In genomic region chr11:50217811-50218210, GRCm38 (mm10) we compare ENCODE assay signal across 15 mouse cellular contexts. TPM values are rescaled to one million over a fixed set of nuclear protein-coding genes. Genes with fewer than 3 reads are reported as not detected.
A peak's percentile ranks its signal among the peaks of the same experiment; 100 is the strongest.
DNase-seq lines count a peak whose midpoint lies in the region; ATAC-seq lines count a peak whose summit lies in the region.
"Had no signal": no experiment of that assay in that cellular context is flagged by ENCODE, and none has a peak within 500 bp of the region (broad histone marks: within the 10 kb centered on the region; RNA-seq: fewer than 3 reads in every experiment).

No protein-coding gene starts in this region.

- H3K36me3 ChIP-seq in heart, embryonic 11.5 days (ENCODE audit: control insufficient read depth, insufficient read depth, low read length), result no peaks in the 10 kb centered on the region
- H3K36me3 ChIP-seq: heart, embryonic 12.5 days; limb, embryonic 10.5 days had no signal

- ATAC-seq in heart, embryonic 11.5 days (replicated peaks; ENCODE audit: insufficient number of reproducible peaks, low FRiP score, low TSS enrichment), result peak; percentile 28; the same call in 1 of the 2 replicates
- no peak for ATAC-seq in frontal cortex, adult (ENCODE audit: low TSS enrichment)
- ATAC-seq: activated CD4-positive, CD25-positive, alpha-beta regulatory T cell, adult 4 months; CD4-positive, CD25-positive, alpha-beta regulatory T cell, adult 4 months; liver, postnatal 0 days had no signal

- no peak overlapping the region for H3K4me3 ChIP-seq in heart, embryonic 11.5 days (ENCODE audit: low read depth, low read length)
- H3K4me3 ChIP-seq: heart, embryonic 12.5 days; limb, embryonic 10.5 days; megakaryocyte, embryonic 14.5 days had no signal

- no peak overlapping the region for H3K4me2 ChIP-seq in heart, embryonic 11.5 days
- H3K4me2 ChIP-seq: heart, embryonic 12.5 days had no signal

- peaks cover 22% of the 10 kb centered on the region for H3K4me1 ChIP-seq in heart, embryonic 11.5 days (ENCODE audit: control insufficient read depth, insufficient read depth, low read length)

- no peak overlapping the region for H3K9ac ChIP-seq in heart, embryonic 11.5 days (ENCODE audit: low read depth, low read length)
- H3K9ac ChIP-seq: heart, embryonic 12.5 days; liver, postnatal 0 days had no signal

- WGBS in heart, embryonic 11.5 days (ENCODE audit: insufficient replicate concordance), result 55% methylated on average over 4 of the region's 4 CpGs

- H3K9me3 ChIP-seq in heart, embryonic 11.5 days (replicated peaks; ENCODE audit: control insufficient read depth, low read length), result no peaks in the 10 kb centered on the region
- H3K9me3 ChIP-seq: heart, embryonic 12.5 days; limb, embryonic 10.5 days; megakaryocyte, embryonic 14.5 days had no signal

- no peak overlapping the region for H3K27ac ChIP-seq in heart, embryonic 11.5 days (ENCODE audit: low read depth, low read length)
- H3K27ac ChIP-seq: limb, embryonic 10.5 days had no signal

- no peak for DNase-seq in heart, postnatal 4 days
- DNase-seq in ovary, postnatal 36 days (ENCODE audit: low spot score), result peak; percentile 25
- no peak for DNase-seq in ovary, postnatal 10 days (ENCODE audit: low spot score)
- peak; percentile 61 for DNase-seq in kidney, adult 9 months
- DNase-seq in spleen, adult 12 weeks (ENCODE audit: low spot score), result no peak
- DNase-seq: liver, postnatal 0 days; retina, postnatal 1 day; thymus, postnatal 25 days had no signal

- H3K27me3 ChIP-seq in heart, embryonic 11.5 days (ENCODE audit: control insufficient read depth, insufficient read depth, low read length), result no peaks in the 10 kb centered on the region
- H3K27me3 ChIP-seq: heart, embryonic 12.5 days; megakaryocyte, embryonic 14.5 days had no signal

RNA-seq across cellular contexts. Expression of gene Mgat4b, which starts 7.1 kb away (rescaled TPM):
- polyA plus RNA-seq in heart, embryonic 11.5 days (2014; fragmentation: Nextera tagmentation; extraction: Ambion mirVana), result 14.2 and 14.4 TPM in 2 replicates
- total RNA-seq in heart, postnatal 4 days (2021), result 100 to 1,000 TPM; 117 to 120 TPM

RNA-seq across cellular contexts. Expression of gene Sqstm1, which starts 7.2 kb away (rescaled TPM):
- 159 and 197 TPM in 2 replicates for polyA plus RNA-seq in heart, embryonic 11.5 days (2014; fragmentation: Nextera tagmentation; extraction: Ambion mirVana)
- total RNA-seq in heart, postnatal 4 days (2021), result 100 to 1,000 TPM; 178 to 180 TPM

RNA-seq across cellular contexts. Expression of gene Ltc4s, which starts 20.6 kb away (rescaled TPM):
- polyA plus RNA-seq in heart, embryonic 11.5 days (2014; fragmentation: Nextera tagmentation; extraction: Ambion mirVana), result 0.74 TPM in 1 of 2 replicates, not detected in the other
- total RNA-seq in heart, postnatal 4 days (2021), result 1 to 10 TPM; 2.0 to 2.7 TPM
- polyA plus RNA-seq: activated CD4-positive, CD25-positive, alpha-beta regulatory T cell, adult 4 months; CD4-positive, CD25-positive, alpha-beta regulatory T cell, adult 4 months had no signal

RNA-seq across cellular contexts. Expression of gene Mrnip, which starts 43.6 kb away (rescaled TPM):
- polyA plus RNA-seq in heart, embryonic 11.5 days (2014; fragmentation: Nextera tagmentation; extraction: Ambion mirVana), result 15.3 and 17.6 TPM in 2 replicates
- total RNA-seq in heart, postnatal 4 days (2021), result 1 to 10 TPM; 7.7 to 8.0 TPM

Comparison
In these comparisons a context has a peak if more than half of its experiments do, and no peak if none do; other contexts are left out.
1. DNase-seq: peak in ovary, postnatal 36 days (single experiment) and kidney, adult 9 months (single experiment); none in heart, postnatal 4 days (single experiment), ovary, postnatal 10 days (single experiment) and spleen, adult 12 weeks (single experiment).